Mouse (Mus musculus): Measurements from ENCODE around the gene Nr0b2. TPM values are rescaled to one million over a fixed set of nuclear protein-coding genes. Genes with fewer than 3 reads are reported as not detected.
A peak's percentile ranks its signal among the peaks of the same experiment; 100 is the strongest.
"Not testable (repeated sequence)": the region's sequence is repeated elsewhere in the genome, so short reads cannot be mapped to it uniquely, and the experiment has no call there.

Nr0b2 gene
- not detected in 2 replicates for polyA plus RNA-seq (2011; ENCODE audit: insufficient read depth, insufficient read length, low replicate concordance, missing spikeins)

GRCm38 (mm10) chr4:133552768-133553447 lies at the start of gene Nr0b2:
Nr0b2 (plus strand) TSS chr4:133553376.
- no peak within 1 kb of the TSS for H3K27ac ChIP-seq (ENCODE audit: control insufficient read depth, insufficient read depth, low read depth, low read length, poor library complexity)
- TF ChIP-seq CTCF (IDR thresholded peaks at IDR 0.05; ENCODE audit: control insufficient read depth, insufficient read depth, low read length) (no peak), POLR2A (IDR thresholded peaks at IDR 0.05; ENCODE audit: borderline replicate concordance, control insufficient read depth, low read depth, low read length) (no peak)
- H3K4me3 ChIP-seq (replicated peaks; ENCODE audit: control insufficient read depth, low read depth, low read length) = no peak within 1 kb of the TSS
- WGBS = 47% methylated on average over 10 of the region's 10 CpGs
- no peaks in the 10 kb centered on the region for H3K4me1 ChIP-seq (ENCODE audit: control insufficient read depth, insufficient read depth, low read length)

GRCm38 (mm10) chr4:133504300-133504699 lies 48.9 kb upstream of the Nr0b2 start:
- TF ChIP-seq CTCF (IDR thresholded peaks at IDR 0.05; ENCODE audit: control insufficient read depth, insufficient read depth, low read length) (no peak), POLR2A (IDR thresholded peaks at IDR 0.05; ENCODE audit: borderline replicate concordance, control insufficient read depth, low read depth, low read length) (no peak)
- Histone ChIP-seq H3K4me3 (replicated peaks; ENCODE audit: control insufficient read depth, low read depth, low read length) (no peak overlapping the region), H3K27ac (ENCODE audit: control insufficient read depth, insufficient read depth, low read depth, low read length, poor library complexity) (no peak overlapping the region), H3K4me1 (ENCODE audit: control insufficient read depth, insufficient read depth, low read length) (no peaks in the 10 kb centered on the region)
- WGBS = 48% methylated on average over 5 of the region's 5 CpGs

- WGBS = 60% methylated on average over 9 of the region's 9 CpGs
- Histone ChIP-seq H3K4me3 (replicated peaks; ENCODE audit: control insufficient read depth, low read depth, low read length) (no peak overlapping the region), H3K27ac (ENCODE audit: control insufficient read depth, insufficient read depth, low read depth, low read length, poor library complexity) (no peak overlapping the region), H3K4me1 (ENCODE audit: control insufficient read depth, insufficient read depth, low read length) (no peaks in the 10 kb centered on the region)
- no peak for TF ChIP-seq POLR2A (IDR thresholded peaks at IDR 0.05; ENCODE audit: borderline replicate concordance, control insufficient read depth, low read depth, low read length)
- TF ChIP-seq CTCF (IDR thresholded peaks at IDR 0.05; ENCODE audit: control insufficient read depth, insufficient read depth, low read length) = no peak
These were observed 48.3 kb upstream of the Nr0b2 start for GRCm38 (mm10) chr4:133504755-133505485.

- no peaks in the 10 kb centered on the region for H3K4me1 ChIP-seq (ENCODE audit: control insufficient read depth, insufficient read depth, low read length)
- 16% methylated on average over 5 of the region's 5 CpGs for WGBS
- H3K4me3 ChIP-seq (replicated peaks; ENCODE audit: control insufficient read depth, low read depth, low read length) = no peak overlapping the region
- no peak for TF ChIP-seq POLR2A (IDR thresholded peaks at IDR 0.05; ENCODE audit: borderline replicate concordance, control insufficient read depth, low read depth, low read length)
- TF ChIP-seq CTCF (IDR thresholded peaks at IDR 0.05; ENCODE audit: control insufficient read depth, insufficient read depth, low read length) = no peak
- peak overlapping the region; percentile 7; the same call in 1 of the 2 replicates for H3K27ac ChIP-seq (ENCODE audit: control insufficient read depth, insufficient read depth, low read depth, low read length, poor library complexity)
These were observed 46.6 kb upstream of the Nr0b2 start for GRCm38 (mm10) chr4:133506573-133506972.

GRCm38 (mm10) chr4:133508990-133509389 lies 44.2 kb upstream of the Nr0b2 start:
- no peak for TF ChIP-seq CTCF (IDR thresholded peaks at IDR 0.05; ENCODE audit: control insufficient read depth, insufficient read depth, low read length)
- TF ChIP-seq POLR2A (IDR thresholded peaks at IDR 0.05; ENCODE audit: borderline replicate concordance, control insufficient read depth, low read depth, low read length) = no peak
- Histone ChIP-seq H3K4me1 (ENCODE audit: control insufficient read depth, insufficient read depth, low read length) (no peaks in the 10 kb centered on the region), H3K4me3 (replicated peaks; ENCODE audit: control insufficient read depth, low read depth, low read length) (no peak overlapping the region), H3K27ac (ENCODE audit: control insufficient read depth, insufficient read depth, low read depth, low read length, poor library complexity) (no peak overlapping the region)
- WGBS = 83% methylated on average over 7 of the region's 7 CpGs

GRCm38 (mm10) chr4:133511050-133511449 lies 42.1 kb upstream of the Nr0b2 start:
- TF ChIP-seq POLR2A (IDR thresholded peaks at IDR 0.05; ENCODE audit: borderline replicate concordance, control insufficient read depth, low read depth, low read length) = no peak
- TF ChIP-seq CTCF (IDR thresholded peaks at IDR 0.05; ENCODE audit: control insufficient read depth, insufficient read depth, low read length) = no peak
- 64% methylated on average over 5 of the region's 5 CpGs for WGBS
- no peak overlapping the region for H3K4me3 ChIP-seq (replicated peaks; ENCODE audit: control insufficient read depth, low read depth, low read length)
- no peak overlapping the region for H3K27ac ChIP-seq (ENCODE audit: control insufficient read depth, insufficient read depth, low read depth, low read length, poor library complexity)
- H3K4me1 ChIP-seq (ENCODE audit: control insufficient read depth, insufficient read depth, low read length) = no peaks in the 10 kb centered on the region

GRCm38 (mm10) chr4:133512511-133512910 lies 40.7 kb upstream of the Nr0b2 start:
- not testable (repeated sequence) for H3K4me3 ChIP-seq (replicated peaks; ENCODE audit: control insufficient read depth, low read depth, low read length); H3K4me1 ChIP-seq (ENCODE audit: control insufficient read depth, insufficient read depth, low read length); H3K27ac ChIP-seq (ENCODE audit: control insufficient read depth, insufficient read depth, low read depth, low read length, poor library complexity)
- 58% methylated on average over 5 of the region's 5 CpGs for WGBS

GRCm38 (mm10) chr4:133512972-133513371 lies 40.2 kb upstream of the Nr0b2 start:
- TF ChIP-seq POLR2A (IDR thresholded peaks at IDR 0.05; ENCODE audit: borderline replicate concordance, control insufficient read depth, low read depth, low read length) (no peak), CTCF (IDR thresholded peaks at IDR 0.05; ENCODE audit: control insufficient read depth, insufficient read depth, low read length) (peak; percentile 88)
- H3K4me3 ChIP-seq (replicated peaks; ENCODE audit: control insufficient read depth, low read depth, low read length) = no peak overlapping the region
- H3K27ac ChIP-seq (ENCODE audit: control insufficient read depth, insufficient read depth, low read depth, low read length, poor library complexity) = no peak overlapping the region
- WGBS = 10% methylated on average over 8 of the region's 8 CpGs
- H3K4me1 ChIP-seq (ENCODE audit: control insufficient read depth, insufficient read depth, low read length) = no peaks in the 10 kb centered on the region
